Mouse (Mus musculus) MEL (cell line): ENCODE results near the gene Pdgfra. TPM values are rescaled to one million over a fixed set of nuclear protein-coding genes. Genes with fewer than 3 reads are reported as not detected.

ENCODE experiments used
- DNase-seq: peaks from one replicate; pipeline ENCODE4 v3.0.0; 2011; ENCODE audit warnings: low read depth, low spot score
- H3K27ac ChIP-seq: 2 replicates; pipeline ENCODE4 v1.5.1; 2012; ENCODE audit warnings: low read depth, mild to moderate bottlenecking, control low read depth, low read length, moderate library complexity; ENCODE audit not compliant: control insufficient read depth
- H3K27me3 ChIP-seq, 2 experiments: fragments of 150-350 bp in 1 of 2; sonication (generic) in 1 of 2; 2 replicates each; pipeline ENCODE4 v1.6.1; 2012; ENCODE audit warnings: low read length in 2 of 2, mild to moderate bottlenecking in 2 of 2, improper control_type of control experiment in 1 of 2, moderate library complexity in 1 of 2; ENCODE audit not compliant: insufficient read depth in 2 of 2, control insufficient read depth in 1 of 2
- H3K36me3 ChIP-seq, 2 experiments: 2 replicates each; pipeline ENCODE4 v1.6.1; 2012 to 2014; ENCODE audit warnings: low read length in 2 of 2, improper control_type of control experiment in 1 of 2, inconsistent platforms in 1 of 2, mild to moderate bottlenecking in 1 of 2; ENCODE audit not compliant: insufficient read depth in 2 of 2, control insufficient read depth in 1 of 2
- H3K4me1 ChIP-seq, 2 experiments: fragments of 150-350 bp in 1 of 2; sonication (generic) in 1 of 2; 2 replicates each; pipeline ENCODE4 v1.6.1; 2012; ENCODE audit warnings: low read length in 2 of 2, improper control_type of control experiment in 1 of 2, mild to moderate bottlenecking in 1 of 2; ENCODE audit not compliant: insufficient read depth in 2 of 2, control insufficient read depth in 1 of 2
- H3K4me3 ChIP-seq, 2 experiments: fragments of 150-350 bp in 1 of 2; sonication (generic) in 1 of 2; 2 replicates each; pipeline ENCODE4 v1.5.1; 2012; ENCODE audit warnings: low read depth in 2 of 2, low read length in 2 of 2, mild to moderate bottlenecking in 2 of 2, moderate library complexity in 2 of 2, control low read depth in 1 of 2, improper control_type of control experiment in 1 of 2; ENCODE audit not compliant: control insufficient read depth in 1 of 2, insufficient read depth in 1 of 2
- H3K79me2 ChIP-seq: 2 replicates; pipeline ENCODE4 v1.6.1; 2012; ENCODE audit warnings: mild to moderate bottlenecking, low read length, moderate library complexity; ENCODE audit not compliant: control insufficient read depth, poor library complexity, insufficient read depth
- H3K9ac ChIP-seq: 2 replicates; pipeline ENCODE4 v1.6.1; 2012; ENCODE audit warnings: low read depth, mild to moderate bottlenecking, control low read depth, low read length, moderate library complexity; ENCODE audit not compliant: control insufficient read depth, poor library complexity, severe bottlenecking
- H3K9me3 ChIP-seq: fragments of 150-350 bp; sonication (generic); replicated peaks from 2 replicates; pipeline ENCODE4 v1.6.1; 2012; ENCODE audit warnings: mild to moderate bottlenecking, low read length, improper control_type of control experiment, moderate library complexity; ENCODE audit not compliant: insufficient read depth
- BHLHE40 ChIP-seq: IDR thresholded peaks from 2 replicates; pipeline ENCODE4 v1.6.1; 2012; ENCODE audit warnings: low read depth, mild to moderate bottlenecking, inconsistent platforms, low read length, improper control_type of control experiment, borderline replicate concordance
- CHD2 ChIP-seq: IDR thresholded peaks from 2 replicates; pipeline ENCODE4 v1.6.1; 2011; ENCODE audit warnings: low read length, improper control_type of control experiment
- CTCF ChIP-seq, 3 experiments: IDR thresholded peaks in 2 of 3; conservative IDR thresholded peaks in 1 of 3; 2 replicates each; pipeline ENCODE4 v1.5.1; 2011 to 2012; ENCODE audit warnings: low read length in 3 of 3, low read depth in 2 of 3, mild to moderate bottlenecking in 2 of 3, improper control_type of control experiment in 1 of 3, inconsistent platforms in 1 of 3, mixed read lengths in 1 of 3, moderate library complexity in 1 of 3; ENCODE audit not compliant: control insufficient read depth in 1 of 3, insufficient read depth in 1 of 3, poor library complexity in 1 of 3, severe bottlenecking in 1 of 3
- E2F4 ChIP-seq: IDR thresholded peaks from 2 replicates; pipeline ENCODE4 v1.6.1; 2011; ENCODE audit warnings: low read depth, low read length, improper control_type of control experiment, borderline replicate concordance
- ELF1 ChIP-seq: IDR thresholded peaks from 2 replicates; pipeline ENCODE4 v1.6.1; 2014; ENCODE audit warnings: low read depth, mild to moderate bottlenecking, inconsistent platforms, low read length, improper control_type of control experiment, moderate library complexity
- EP300 ChIP-seq, 2 experiments: IDR thresholded peaks; 2 replicates each; pipeline ENCODE4 v1.6.1; 2011; ENCODE audit warnings: improper control_type of control experiment in 2 of 2, low read length in 2 of 2, low read depth in 1 of 2, mild to moderate bottlenecking in 1 of 2
- GATA1 ChIP-seq: IDR thresholded peaks from 2 replicates; pipeline ENCODE4 v1.6.1; 2011; ENCODE audit warnings: low read depth, low read length, improper control_type of control experiment
- JUND ChIP-seq: IDR thresholded peaks from 2 replicates; pipeline ENCODE4 v1.6.1; 2011; ENCODE audit warnings: low read depth, mild to moderate bottlenecking, improper control_type of control experiment, low read length
- KAT2A ChIP-seq: conservative IDR thresholded peaks from 2 replicates; pipeline ENCODE4 v1.6.1; 2012; ENCODE audit warnings: low read depth, low read length, improper control_type of control experiment, inconsistent platforms
- MAFK ChIP-seq: IDR thresholded peaks from 2 replicates; pipeline ENCODE4 v1.6.1; 2011; ENCODE audit warnings: low read depth, mild to moderate bottlenecking, low read length, improper control_type of control experiment, borderline replicate concordance
- MAX ChIP-seq: IDR thresholded peaks from 2 replicates; pipeline ENCODE4 v1.6.1; 2011; ENCODE audit warnings: low read length, improper control_type of control experiment
- MAZ ChIP-seq: IDR thresholded peaks from 2 replicates; pipeline ENCODE4 v1.6.1; 2012; ENCODE audit warnings: low read depth, mild to moderate bottlenecking, inconsistent platforms, low read length, improper control_type of control experiment
- MEF2A ChIP-seq: IDR thresholded peaks from 2 replicates; pipeline ENCODE4 v1.6.1; 2014; ENCODE audit warnings: low read depth, mild to moderate bottlenecking, inconsistent platforms, low read length, improper control_type of control experiment; ENCODE audit not compliant: poor library complexity, insufficient replicate concordance, severe bottlenecking; ENCODE audit errors: extremely low read depth
- MXI1 ChIP-seq: IDR thresholded peaks from 2 replicates; pipeline ENCODE4 v1.6.1; 2011; ENCODE audit warnings: mild to moderate bottlenecking, low read depth, low read length, improper control_type of control experiment
- MYB ChIP-seq: IDR thresholded peaks from 2 replicates; pipeline ENCODE4 v1.6.1; 2011; ENCODE audit warnings: mild to moderate bottlenecking, low read depth, low read length, improper control_type of control experiment
- MYC ChIP-seq: IDR thresholded peaks from 2 replicates; pipeline ENCODE4 v1.6.1; 2011; ENCODE audit warnings: low read depth, mild to moderate bottlenecking, low read length, improper control_type of control experiment, moderate library complexity
- NELFE ChIP-seq: IDR thresholded peaks from 2 replicates; pipeline ENCODE4 v1.6.1; 2011; ENCODE audit warnings: low read depth, low read length, improper control_type of control experiment
- POLR2AphosphoS2 ChIP-seq: IDR thresholded peaks from 2 replicates; pipeline ENCODE4 v1.6.1; 2011; ENCODE audit warnings: low read length, improper control_type of control experiment
- POLR2AphosphoS5 ChIP-seq: IDR thresholded peaks from 2 replicates; pipeline ENCODE4 v1.6.1; 2012; ENCODE audit warnings: low read depth, borderline replicate concordance, mild to moderate bottlenecking, inconsistent platforms, low read length, moderate library complexity, mixed read lengths
- RAD21 ChIP-seq: IDR thresholded peaks from 2 replicates; pipeline ENCODE4 v1.6.1; 2011; ENCODE audit warnings: mild to moderate bottlenecking, low read depth, low read length, improper control_type of control experiment
- RCOR1 ChIP-seq: IDR thresholded peaks from 2 replicates; pipeline ENCODE4 v1.6.1; 2012; ENCODE audit warnings: low read depth, mild to moderate bottlenecking, inconsistent platforms, low read length, improper control_type of control experiment
- SMC3 ChIP-seq: IDR thresholded peaks from 2 replicates; pipeline ENCODE4 v1.6.1; 2011; ENCODE audit warnings: low read depth, low read length, improper control_type of control experiment
- TAL1 ChIP-seq: IDR thresholded peaks from 2 replicates; pipeline ENCODE4 v1.6.1; 2012; ENCODE audit warnings: mild to moderate bottlenecking, inconsistent platforms, low read length, moderate library complexity, mixed read lengths
- TCF12 ChIP-seq: IDR thresholded peaks from 2 replicates; pipeline ENCODE4 v1.6.1; 2014; ENCODE audit warnings: low read depth, mild to moderate bottlenecking, inconsistent platforms, low read length, improper control_type of control experiment, moderate library complexity
- USF1 ChIP-seq: IDR thresholded peaks from 2 replicates; pipeline ENCODE4 v1.6.1; 2014; ENCODE audit warnings: low read depth, mild to moderate bottlenecking, inconsistent platforms, low read length, improper control_type of control experiment, moderate library complexity
- USF2 ChIP-seq, 2 experiments: IDR thresholded peaks; 2 replicates each; pipeline ENCODE4 v1.6.1; 2011 to 2012; ENCODE audit warnings: improper control_type of control experiment in 2 of 2, low read length in 2 of 2, borderline replicate concordance in 1 of 2, inconsistent platforms in 1 of 2, low read depth in 1 of 2, mild to moderate bottlenecking in 1 of 2; ENCODE audit not compliant: insufficient read depth in 1 of 2
- ZC3H11A ChIP-seq: IDR thresholded peaks from 2 replicates; pipeline ENCODE4 v1.6.1; 2012; ENCODE audit warnings: low read depth, mild to moderate bottlenecking, inconsistent platforms, low read length, improper control_type of control experiment
- ZMIZ1 ChIP-seq: IDR thresholded peaks from 2 replicates; pipeline ENCODE4 v1.6.1; 2012; ENCODE audit warnings: low read depth, mild to moderate bottlenecking, inconsistent platforms, low read length, improper control_type of control experiment, moderate library complexity
- polyA plus RNA-seq, 2 experiments: library from polyadenylated mRNA; stranded (reverse) in 1 of 2; unstranded in 1 of 2; fragments of >175 nt in 1 of 2; fragments of >200 nt in 1 of 2; gene quantifications; 2 replicates each; pipeline versions ENCODE4 v1.2.1 to v1.2.4; 2012; ENCODE audit warnings: low replicate concordance in 2 of 2, low read depth in 1 of 2; ENCODE audit not compliant: insufficient read length in 2 of 2, insufficient read depth in 1 of 2, missing spikeins in 1 of 2
- total RNA-seq: library from RNA; depleted of rRNA; stranded (reverse); fragments of 300-350 nt; gene quantifications from 2 replicates; pipeline ENCODE4 v1.2.3, GENCODE M21; 2012

Gene Pdgfra
- total and polyA plus RNA-seq, 3 experiments = 0.07 TPM; not detected in 2

- Histone ChIP-seq H3K4me1 (no peaks in the 10 kb centered on the region), H3K9me3 (no peaks in the 10 kb centered on the region), H3K27me3 (no peaks in the 10 kb centered on the region; a peak in 1 of 4 replicates), H3K79me2 (no peaks in the 10 kb centered on the region), H3K4me3 (no peak overlapping the region), H3K27ac (no peak overlapping the region), H3K36me3 (no peaks in the 10 kb centered on the region), H3K9ac (no peak overlapping the region)
- TF ChIP-seq GATA1 (no peak), SMC3 (no peak), NELFE (no peak), POLR2AphosphoS2 (no peak), E2F4 (no peak), JUND (no peak), MEF2A (no peak), RCOR1 (no peak), POLR2AphosphoS5 (no peak), MXI1 (no peak), ZMIZ1 (no peak), TAL1 (no peak), MAX (no peak)
- no peak for DNase-seq
Observed at GRCm38 (mm10) chr5:75189319-75189987, 37.4 kb downstream of the Pdgfra start.

- Histone ChIP-seq H3K4me3 (no peak overlapping the region), H3K27ac (no peak overlapping the region)
- no peak for TF ChIP-seq CTCF (IDR thresholded peaks at IDR 0.05 in 2 of 3, conservative IDR thresholded peaks at IDR 0.05 in 1 of 3; ENCODE audit: control insufficient read depth in 1 of 3, insufficient read depth in 1 of 3, low read depth in 2 of 3, low read length in 3 of 3, poor library complexity in 1 of 3, severe bottlenecking in 1 of 3)
- no peak for TF ChIP-seq NELFE
- TF ChIP-seq ELF1 = no peak
- TF ChIP-seq BHLHE40 = no peak
- no peak for TF ChIP-seq MAZ
- TF ChIP-seq MYB = no peak
- no peak for TF ChIP-seq E2F4
- no peak for TF ChIP-seq RAD21
- TF ChIP-seq SMC3 = no peak
- no peak for TF ChIP-seq USF2 (IDR thresholded peaks at IDR 0.05; ENCODE audit: borderline replicate concordance in 1 of 2, insufficient read depth in 1 of 2, low read depth in 1 of 2, low read length in 2 of 2)
- TF ChIP-seq CHD2 = no peak
- TF ChIP-seq MAFK = no peak
- no peak for TF ChIP-seq KAT2A
- TF ChIP-seq TCF12 = no peak
- no peak for TF ChIP-seq ZC3H11A
- no peak for TF ChIP-seq MEF2A
- TF ChIP-seq USF1 = no peak
- TF ChIP-seq EP300 (IDR thresholded peaks at IDR 0.05; ENCODE audit: low read depth in 1 of 2, low read length in 2 of 2) = no peak
- TF ChIP-seq MYC = no peak
Observed at GRCm38 (mm10) chr5:75193107-75193506, 41.0 kb downstream of the Pdgfra start.

More at GRCm38 (mm10) chr5:75193107-75193506, 41.0 kb downstream of the Pdgfra start:
- H3K4me1 ChIP-seq = no peaks in the 10 kb centered on the region
- no peaks in the 10 kb centered on the region for H3K9me3 ChIP-seq
- no peak for DNase-seq
- H3K79me2 ChIP-seq = no peaks in the 10 kb centered on the region
- no peaks in the 10 kb centered on the region; a peak in 2 of 4 replicates for H3K27me3 ChIP-seq
- H3K9ac ChIP-seq = no peak overlapping the region
- H3K36me3 ChIP-seq = no peaks in the 10 kb centered on the region
